Mouse (Mus musculus) liver, embryonic 11.5 days (tissue): Measurements from ENCODE around the gene Cd248. TPM values are rescaled to one million over a fixed set of nuclear protein-coding genes. Genes with fewer than 3 reads are reported as not detected.

ENCODE experiments used
- ATAC-seq: fragments of 200-750 bp; cut with Nextera tagmentation; replicated peaks from 2 replicates; pipeline ENCODE4 v1.8.0; 2017; ENCODE audit warnings: moderate number of reproducible peaks, mild to moderate bottlenecking, moderate TSS enrichment, moderate library complexity; ENCODE audit not compliant: low FRiP score
- DNase-seq: peaks from one replicate; pipeline ENCODE4 v3.0.0-alpha.2; 2017; ENCODE audit warnings: low spot score
- H3K27ac ChIP-seq: fragments of 300-500 bp; sonication (generic); 2 replicates; pipeline ENCODE4 v1.5.1; 2014; ENCODE audit warnings: mild to moderate bottlenecking, low read depth, low read length, control low read depth
- H3K27me3 ChIP-seq: fragments of 300-500 bp; sonication (generic); replicated peaks from 2 replicates; pipeline ENCODE4 v1.6.1; 2014; ENCODE audit warnings: low read length, mixed read lengths; ENCODE audit not compliant: control insufficient read depth, insufficient read depth
- H3K36me3 ChIP-seq: fragments of 300-500 bp; sonication (generic); 2 replicates; pipeline ENCODE4 v1.6.1; 2014; ENCODE audit warnings: mild to moderate bottlenecking, low read length, moderate library complexity, mixed read lengths; ENCODE audit not compliant: control insufficient read depth, insufficient read depth
- H3K4me1 ChIP-seq: fragments of 300-500 bp; sonication (generic); replicated peaks from 2 replicates; pipeline ENCODE4 v1.6.1; 2014; ENCODE audit warnings: low read length, mixed read lengths; ENCODE audit not compliant: control insufficient read depth, insufficient read depth
- H3K4me2 ChIP-seq: fragments of 300-500 bp; sonication (generic); 2 replicates; pipeline ENCODE4 v1.6.1; 2014; ENCODE audit warnings: mild to moderate bottlenecking, control low read depth, moderate library complexity
- H3K4me3 ChIP-seq: fragments of 300-500 bp; sonication (generic); 2 replicates; pipeline ENCODE4 v1.5.1; 2014; ENCODE audit warnings: low read depth, low read length, control low read depth
- H3K9ac ChIP-seq: fragments of 300-500 bp; sonication (generic); 2 replicates; pipeline ENCODE4 v1.6.1; 2014; ENCODE audit warnings: low read depth, low read length, control low read depth
- H3K9me3 ChIP-seq: fragments of 300-500 bp; sonication (generic); 2 replicates; pipeline ENCODE4 v1.6.1; 2016; ENCODE audit warnings: low read length, inconsistent platforms, mixed read lengths; ENCODE audit not compliant: control insufficient read depth
- WGBS: fragments of 180-500 bp; shearing (Covaris S2); extraction: QIAGEN DNeasy Blood & Tissue Kit; methylation state at CpG from one replicate; pipeline ENCODE4 v1.1.7; 2014; 5-methylcytosine and 5-hydroxymethylcytosine counted together
- polyA plus RNA-seq: library from polyadenylated mRNA; unstranded; fragments of >200 nt; fragmentation: Nextera tagmentation; extraction: Ambion mirVana; gene quantifications from 2 replicates; pipeline ENCODE4 v1.2.1, GENCODE M21; 2014

Cd248 gene
- polyA plus RNA-seq, 1 experiment from 2014 or later = 28.6 TPM

- H3K27me3 ChIP-seq = no peaks in the 10 kb centered on the region
- H3K27ac ChIP-seq = peak overlapping the region; percentile 60
- peak overlapping the region; percentile 87 for H3K4me3 ChIP-seq
- 1% methylated on average over 82 of the region's 83 CpGs for WGBS
- H3K4me1 ChIP-seq = peaks cover 10% of the 10 kb centered on the region
- peak overlapping the region; percentile 76 for H3K9ac ChIP-seq
- H3K36me3 ChIP-seq = no peaks in the 10 kb centered on the region
- no peaks in the 10 kb centered on the region for H3K9me3 ChIP-seq
- DNase-seq (peak; percentile 89), ATAC-seq (peak; percentile 86)
- peak overlapping the region; percentile 96 for H3K4me2 ChIP-seq
Measured at GRCm38 (mm10) chr19:5117494-5118383, 49.9 kb downstream of the Cd248 start.

GRCm38 (mm10) chr19:5118384-5118698 is 50.5 kb downstream of the Cd248 start, which contains the start of gene Klc2:
Klc2 (minus strand) TSS chr19:5118560.
- no peaks in the 10 kb centered on the region for H3K36me3 ChIP-seq
- peaks cover 10% of the 10 kb centered on the region for H3K4me1 ChIP-seq
- no peaks in the 10 kb centered on the region for H3K9me3 ChIP-seq
- WGBS = 2% methylated on average over 18 of the region's 18 CpGs
- H3K4me3 ChIP-seq = peak within 1 kb of the TSS; percentile 87
- H3K27ac ChIP-seq = peak within 1 kb of the TSS; percentile 60
- no peaks in the 10 kb centered on the region for H3K27me3 ChIP-seq
- ATAC-seq (no peak; the same call in 1 of the 2 replicates), DNase-seq (no peak)
- H3K4me2 ChIP-seq = peak within 1 kb of the TSS; percentile 96
- peak within 1 kb of the TSS; percentile 76 for H3K9ac ChIP-seq

Other genes with a start within 250 kb of the Cd248 start
- gene Ccs, start 228.7 kb upstream of the Cd248 start, polyA plus RNA-seq = 46.2 and 49.8 TPM in 2 replicates
- 0.05 TPM in 1 of 2 replicates, not detected in the other for gene Ccdc87, start 228.7 kb upstream of the Cd248 start, polyA plus RNA-seq
- gene Ctsf, start 212.9 kb upstream of the Cd248 start, polyA plus RNA-seq = 13.2 and 13.3 TPM in 2 replicates
- 1.9 and 2.1 TPM in 2 replicates for gene Actn3, start 190.2 kb upstream of the Cd248 start, polyA plus RNA-seq
- 12.2 and 13.6 TPM in 2 replicates for gene Zdhhc24, start 189.4 kb upstream of the Cd248 start, polyA plus RNA-seq
- 1.2 and 2.5 TPM in 2 replicates for gene Bbs1, start 161.4 kb upstream of the Cd248 start, polyA plus RNA-seq
- gene Dpp3, start 139.8 kb upstream of the Cd248 start, polyA plus RNA-seq = 114 and 131 TPM in 2 replicates
- gene Peli3, start 125.0 kb upstream of the Cd248 start, polyA plus RNA-seq = 0.34 and 0.39 TPM in 2 replicates
- 138 and 139 TPM in 2 replicates for gene Mrpl11, start 105.9 kb upstream of the Cd248 start, polyA plus RNA-seq
- gene Npas4, start 77.8 kb upstream of the Cd248 start, polyA plus RNA-seq = 0.04 TPM in 1 of 2 replicates, not detected in the other
- gene Slc29a2, start 44.2 kb upstream of the Cd248 start, polyA plus RNA-seq = 6.2 and 6.6 TPM in 2 replicates
- gene B4gat1, start 29.3 kb upstream of the Cd248 start, polyA plus RNA-seq = 19.1 and 21.3 TPM in 2 replicates
- gene AC124502.3, start 29.2 kb upstream of the Cd248 start, polyA plus RNA-seq = 1.1 TPM in 2 replicates
- gene Brms1, start 26.7 kb upstream of the Cd248 start, polyA plus RNA-seq = 61.2 and 61.3 TPM in 2 replicates
- gene Rin1, start 17.6 kb upstream of the Cd248 start, polyA plus RNA-seq = 1.3 and 1.4 TPM in 2 replicates
- gene Tmem151a, start 17.5 kb downstream of the Cd248 start, polyA plus RNA-seq = 2.6 TPM in 2 replicates
- 77.8 and 83.4 TPM in 2 replicates for gene Yif1a, start 20.5 kb downstream of the Cd248 start, polyA plus RNA-seq
- 8.4 and 9.5 TPM in 2 replicates for gene Cnih2, start 30.4 kb downstream of the Cd248 start, polyA plus RNA-seq
- 180 and 185 TPM in 2 replicates for gene Rab1b, start 39.0 kb downstream of the Cd248 start, polyA plus RNA-seq
- 7.3 and 8.3 TPM in 2 replicates for gene Klc2, start 50.5 kb downstream of the Cd248 start, polyA plus RNA-seq
- gene Pacs1, start 205.0 kb downstream of the Cd248 start, polyA plus RNA-seq = 27.0 and 30.3 TPM in 2 replicates
- gene Sf3b2, start 227.4 kb downstream of the Cd248 start, polyA plus RNA-seq = 285 and 290 TPM in 2 replicates
- 1.6 and 2.1 TPM in 2 replicates for gene Gal3st3, start 230.3 kb downstream of the Cd248 start, polyA plus RNA-seq